Mouse (Mus musculus) MEL (cell line): ENCODE data around the gene Gm4450.

Experiments used
- CHD2 ChIP-seq: IDR thresholded peaks from 2 replicates; pipeline ENCODE4 v1.6.1; 2011; ENCODE audit warnings: low read length, improper control_type of control experiment
- CTCF ChIP-seq, 3 experiments: IDR thresholded peaks in 2 of 3; conservative IDR thresholded peaks in 1 of 3; 2 replicates each; pipeline ENCODE4 v1.5.1; 2011 to 2012; ENCODE audit warnings: low read length in 3 of 3, low read depth in 2 of 3, mild to moderate bottlenecking in 2 of 3, improper control_type of control experiment in 1 of 3, inconsistent platforms in 1 of 3, mixed read lengths in 1 of 3, moderate library complexity in 1 of 3; ENCODE audit not compliant: control insufficient read depth in 1 of 3, insufficient read depth in 1 of 3, poor library complexity in 1 of 3, severe bottlenecking in 1 of 3
- ELF1 ChIP-seq: IDR thresholded peaks from 2 replicates; pipeline ENCODE4 v1.6.1; 2014; ENCODE audit warnings: low read depth, mild to moderate bottlenecking, inconsistent platforms, low read length, improper control_type of control experiment, moderate library complexity
- GATA1 ChIP-seq: IDR thresholded peaks from 2 replicates; pipeline ENCODE4 v1.6.1; 2011; ENCODE audit warnings: low read depth, low read length, improper control_type of control experiment
- HCFC1 ChIP-seq: IDR thresholded peaks from 2 replicates; pipeline ENCODE4 v1.6.1; 2012; ENCODE audit warnings: low read depth, mild to moderate bottlenecking, inconsistent platforms, low read length, improper control_type of control experiment, moderate library complexity
- NELFE ChIP-seq: IDR thresholded peaks from 2 replicates; pipeline ENCODE4 v1.6.1; 2011; ENCODE audit warnings: low read depth, low read length, improper control_type of control experiment
- POLR2A ChIP-seq, 2 experiments: IDR thresholded peaks; 2 replicates each; pipeline ENCODE4 v1.6.1; 2011 to 2012; ENCODE audit warnings: low read length in 2 of 2, mild to moderate bottlenecking in 2 of 2, control low read depth in 1 of 2, improper control_type of control experiment in 1 of 2, low read depth in 1 of 2, moderate library complexity in 1 of 2; ENCODE audit not compliant: control insufficient read depth in 1 of 2, insufficient read depth in 1 of 2, poor library complexity in 1 of 2
- USF2 ChIP-seq, 2 experiments: IDR thresholded peaks; 2 replicates each; pipeline ENCODE4 v1.6.1; 2011 to 2012; ENCODE audit warnings: improper control_type of control experiment in 2 of 2, low read length in 2 of 2, borderline replicate concordance in 1 of 2, inconsistent platforms in 1 of 2, low read depth in 1 of 2, mild to moderate bottlenecking in 1 of 2; ENCODE audit not compliant: insufficient read depth in 1 of 2
- ZC3H11A ChIP-seq: IDR thresholded peaks from 2 replicates; pipeline ENCODE4 v1.6.1; 2012; ENCODE audit warnings: low read depth, mild to moderate bottlenecking, inconsistent platforms, low read length, improper control_type of control experiment

GRCm38 (mm10) chr3:98413733-98414132, 43.2 kb downstream of the Gm4450 start:
- TF ChIP-seq USF2 (IDR thresholded peaks at IDR 0.05; ENCODE audit: borderline replicate concordance in 1 of 2, insufficient read depth in 1 of 2, low read depth in 1 of 2, low read length in 2 of 2): no peak
- TF ChIP-seq GATA1: no peak
- no peak for TF ChIP-seq CTCF (IDR thresholded peaks at IDR 0.05 in 2 of 3, conservative IDR thresholded peaks at IDR 0.05 in 1 of 3; ENCODE audit: control insufficient read depth in 1 of 3, insufficient read depth in 1 of 3, low read depth in 2 of 3, low read length in 3 of 3, poor library complexity in 1 of 3, severe bottlenecking in 1 of 3)
- no peak for TF ChIP-seq POLR2A (IDR thresholded peaks at IDR 0.05; ENCODE audit: control insufficient read depth in 1 of 2, insufficient read depth in 1 of 2, low read depth in 1 of 2, low read length in 2 of 2, poor library complexity in 1 of 2)
- TF ChIP-seq ELF1: no peak
- TF ChIP-seq CHD2: no peak
- TF ChIP-seq HCFC1: no peak
- TF ChIP-seq NELFE: no peak
- no peak for TF ChIP-seq ZC3H11A
